10 mouse cellular contexts compared by ENCODE assay signal in the genomic region with DNA sequence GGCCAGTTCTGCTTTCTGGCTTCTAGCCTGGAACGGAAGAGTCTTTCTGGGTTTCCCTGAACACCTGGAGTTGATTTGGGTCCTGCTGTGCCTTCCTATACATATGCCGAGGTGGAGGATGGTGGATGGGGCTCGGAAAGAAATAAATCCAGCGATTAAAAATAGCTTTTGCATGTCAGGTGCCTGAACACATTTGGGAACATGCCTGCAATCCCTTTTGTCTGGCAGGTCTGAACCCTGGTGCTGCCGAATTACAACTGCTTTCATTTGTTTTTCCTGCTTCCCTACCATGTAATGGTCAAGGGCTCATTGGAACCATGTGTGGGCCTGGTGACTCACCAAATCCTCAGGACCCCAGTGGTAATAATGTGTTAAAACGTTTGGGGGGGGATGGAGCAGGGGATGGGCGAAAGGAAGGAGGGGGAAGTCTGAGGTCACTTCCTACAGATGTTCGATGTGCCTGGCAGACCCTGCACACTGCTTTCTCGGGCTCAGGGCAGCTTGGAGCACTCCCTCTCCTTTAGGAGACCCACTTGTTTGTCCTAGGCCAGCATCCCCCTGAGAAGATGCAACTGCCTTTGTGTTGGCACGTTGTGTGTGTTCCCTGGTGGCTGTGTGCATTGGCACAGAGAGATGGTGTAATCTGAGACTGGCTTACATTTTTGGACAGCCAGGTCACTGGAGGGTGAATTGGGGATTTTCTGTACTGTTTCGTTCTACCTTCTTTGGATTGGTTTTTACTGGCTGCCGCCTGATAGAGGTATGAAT.
DNase-seq lines count a peak whose midpoint lies in the region; ATAC-seq and TF ChIP-seq lines count a peak whose summit lies in the region.
"Had no signal": no experiment of that assay in that cellular context is flagged by ENCODE, and none has a peak within 500 bp of the region (broad histone marks: within the 10 kb centered on the region; RNA-seq: fewer than 3 reads in every experiment).

No protein-coding gene starts in this region.

- no peak for TF ChIP-seq CTCF in kidney, adult 2 months (conservative IDR thresholded peaks at IDR 0.05; ENCODE audit: insufficient read depth, insufficient read length, low read depth, low read length)

- H3K4me2 ChIP-seq in kidney, embryonic 14.5 days (replicated peaks; ENCODE audit: low read depth, low read length), result no peak overlapping the region
- H3K4me2 ChIP-seq in forebrain, embryonic 16.5 days (ENCODE audit: low read length), result no peak overlapping the region

- no peak for TF ChIP-seq POLR2A in kidney, adult 2 months (IDR thresholded peaks at IDR 0.05; ENCODE audit: low read depth, low read length)

- no peak overlapping the region for H3K9ac ChIP-seq in kidney, embryonic 14.5 days (ENCODE audit: low read depth, low read length)
- no peak overlapping the region for H3K9ac ChIP-seq in forebrain, embryonic 16.5 days (replicated peaks; ENCODE audit: low read depth, low read length)

- ATAC-seq in kidney, embryonic 14.5 days (ENCODE audit: low FRiP score, low TSS enrichment), result no peak; the same call in 1 of the 2 replicates
- ATAC-seq in common myeloid progenitor, adult 5-6 weeks (replicated peaks; ENCODE audit: low read depth, poor library complexity, severe bottlenecking), result peak; percentile 52
- ATAC-seq in hematopoietic stem cell, adult 5-6 weeks (replicated peaks in 1 of 2; ENCODE audit: insufficient read depth in 1 of 2, low FRiP score in 2 of 2, low TSS enrichment in 1 of 2, low read depth in 1 of 2, poor library complexity in 2 of 2, severe bottlenecking in 2 of 2), result peak; percentile 43 to 58; a peak in 3 of 4 replicates
- ATAC-seq in forebrain, embryonic 16.5 days, result no peak

- no peak for DNase-seq in kidney, adult 2 months
- DNase-seq in A20 (ENCODE audit: low read depth, low spot score), result peak; percentile 82
- DNase-seq in right cerebral cortex, adult 18-20 months, result no peak
- no peak for DNase-seq in kidney, postnatal 14 days
- DNase-seq: midbrain, embryonic 14.5 days; right cerebral cortex, postnatal 25 days had no signal

- no peaks in the 10 kb centered on the region for H3K36me3 ChIP-seq in kidney, embryonic 14.5 days (ENCODE audit: control insufficient read depth, insufficient read depth, low read length)
- no peaks in the 10 kb centered on the region for H3K36me3 ChIP-seq in kidney, adult 2 months (ENCODE audit: control insufficient read depth, insufficient read depth, low read length)
- H3K36me3 ChIP-seq in forebrain, embryonic 16.5 days (ENCODE audit: control insufficient read depth, insufficient read depth), result no peaks in the 10 kb centered on the region

- H3K4me1 ChIP-seq in kidney, embryonic 14.5 days (ENCODE audit: control insufficient read depth, insufficient read depth, low read length), result peaks cover 63% of the 10 kb centered on the region
- peaks cover 16% of the 10 kb centered on the region; the same call in 1 of the 2 replicates for H3K4me1 ChIP-seq in kidney, adult 2 months (ENCODE audit: control insufficient read depth, insufficient read depth, low read length)
- H3K4me1 ChIP-seq in forebrain, embryonic 16.5 days (replicated peaks; ENCODE audit: control insufficient read depth, insufficient read depth, low read length), result peaks cover 7% of the 10 kb centered on the region

- no peak overlapping the region for H3K4me3 ChIP-seq in kidney, embryonic 14.5 days (ENCODE audit: low read length)
- H3K4me3 ChIP-seq in kidney, adult 2 months (ENCODE audit: insufficient read depth, low read depth, low read length), result no peak overlapping the region
- no peak overlapping the region for H3K4me3 ChIP-seq in forebrain, embryonic 16.5 days (replicated peaks; ENCODE audit: low read length)

- H3K9me3 ChIP-seq in kidney, embryonic 14.5 days (ENCODE audit: control insufficient read depth, low read length), result no peaks in the 10 kb centered on the region
- no peaks in the 10 kb centered on the region for H3K9me3 ChIP-seq in forebrain, embryonic 16.5 days (ENCODE audit: control insufficient read depth, low read length)

- peak overlapping the region; percentile 33; the same call in 1 of the 2 replicates for H3K27ac ChIP-seq in kidney, embryonic 14.5 days (ENCODE audit: low read depth, low read length)
- no peak overlapping the region for H3K27ac ChIP-seq in kidney, adult 2 months (ENCODE audit: insufficient read depth, low read depth, low read length)
- H3K27ac ChIP-seq in forebrain, embryonic 16.5 days (ENCODE audit: low read length), result no peak overlapping the region

- no peaks in the 10 kb centered on the region for H3K27me3 ChIP-seq in kidney, embryonic 14.5 days (ENCODE audit: control insufficient read depth, insufficient read depth, low read length)
- H3K27me3 ChIP-seq in kidney, adult 2 months (replicated peaks; ENCODE audit: control insufficient read depth, insufficient read depth, low read length), result no peaks in the 10 kb centered on the region
- no peaks in the 10 kb centered on the region for H3K27me3 ChIP-seq in forebrain, embryonic 16.5 days (replicated peaks; ENCODE audit: control insufficient read depth, insufficient read depth, low read length)

- WGBS in kidney, embryonic 14.5 days, result 34% methylated on average over 12 of the region's 12 CpGs
- 44% methylated on average over 12 of the region's 12 CpGs for WGBS in kidney, adult 2 months
- WGBS in forebrain, embryonic 16.5 days, result 50% methylated on average over 12 of the region's 12 CpGs

Comparison
In these comparisons a context has a peak if more than half of its experiments do, and no peak if none do; other contexts are left out.
1. ATAC-seq: peak in common myeloid progenitor, adult 5-6 weeks (single experiment) and hematopoietic stem cell, adult 5-6 weeks (2 of 2); none in kidney, embryonic 14.5 days (single experiment) and forebrain, embryonic 16.5 days (single experiment).